Mouse (Mus musculus) thymus, postnatal 25 days (tissue): ENCODE results near the gene Dthd1.

Source experiments
- DNase-seq: peaks from one replicate; pipeline ENCODE4 v3.0.0; 2022

The Dthd1 gene

GRCm38 (mm10) chr5:62813402-62814071 is at the start of gene Dthd1:
Gene Dthd1, plus strand, starts transcription at chr5:62813823.
- DNase-seq = no peak

- DNase-seq = no peak
These were observed 49.5 kb upstream of the Dthd1 start for GRCm38 (mm10) chr5:62764161-62764560.

- no peak for DNase-seq
These were observed 48.2 kb upstream of the Dthd1 start for GRCm38 (mm10) chr5:62765459-62765783.

GRCm38 (mm10) chr5:62765784-62766701 is 47.6 kb upstream of the Dthd1 start, which contains the start of gene Arap2:
Gene Arap2, minus strand, starts transcription at chr5:62766159.
- DNase-seq = peak; percentile 83

GRCm38 (mm10) chr5:62771775-62772599 is 41.6 kb upstream of the Dthd1 start:
- no peak for DNase-seq

GRCm38 (mm10) chr5:62777804-62778203 is 35.8 kb upstream of the Dthd1 start:
- no peak for DNase-seq

- peak; percentile 62 for DNase-seq
These were observed 34.9 kb upstream of the Dthd1 start for GRCm38 (mm10) chr5:62778682-62779081.

- DNase-seq = no peak
These were observed 26.8 kb upstream of the Dthd1 start for GRCm38 (mm10) chr5:62786809-62787208.

GRCm38 (mm10) chr5:62790921-62791564 is 22.6 kb upstream of the Dthd1 start:
- peak; percentile 23 for DNase-seq

GRCm38 (mm10) chr5:62792776-62793175 is 20.8 kb upstream of the Dthd1 start:
- no peak for DNase-seq

GRCm38 (mm10) chr5:62814072-62814414 is 420 bp downstream of the Dthd1 start:
- no peak for DNase-seq

- DNase-seq = peak; percentile 22
These were observed 2.1 kb downstream of the Dthd1 start for GRCm38 (mm10) chr5:62815741-62816140.

GRCm38 (mm10) chr5:62819567-62819966 is 5.9 kb downstream of the Dthd1 start:
- DNase-seq = no peak

GRCm38 (mm10) chr5:62820363-62821271 is 7.0 kb downstream of the Dthd1 start:
- DNase-seq = no peak

- DNase-seq = no peak
These were observed 29.5 kb downstream of the Dthd1 start for GRCm38 (mm10) chr5:62842955-62843730.

GRCm38 (mm10) chr5:62846571-62847131 is 33.0 kb downstream of the Dthd1 start:
- DNase-seq = no peak

- DNase-seq = no peak
These were observed 37.7 kb downstream of the Dthd1 start for GRCm38 (mm10) chr5:62851337-62851736.

- DNase-seq = no peak
These were observed 40.8 kb downstream of the Dthd1 start for GRCm38 (mm10) chr5:62854361-62854844.

GRCm38 (mm10) chr5:62857502-62857901 is 43.9 kb downstream of the Dthd1 start:
- no peak for DNase-seq

GRCm38 (mm10) chr5:62858282-62858681 is 44.7 kb downstream of the Dthd1 start:
- DNase-seq = peak; percentile 65
